Mouse (Mus musculus) cortical plate, adult 2 months (tissue): ENCODE measurements around the gene Acpp.

Experiments used
- CTCF ChIP-seq: fragments of 200-500 bp; IDR thresholded peaks from 2 replicates; pipeline ENCODE4 v1.5.1; 2011; ENCODE audit warnings: mild to moderate bottlenecking, control low read depth, low read length; ENCODE audit not compliant: insufficient read depth; ENCODE audit errors: extremely low read depth
- POLR2A ChIP-seq: fragments of 200-500 bp; IDR thresholded peaks from 2 replicates; pipeline ENCODE4 v1.6.1; 2011; ENCODE audit warnings: mild to moderate bottlenecking, low read length, control low read depth; ENCODE audit not compliant: insufficient read depth; ENCODE audit errors: extremely low read depth

GRCm38 (mm10) chr9:104281737-104282136 lies 55.8 kb downstream of the Acpp start:
- TF ChIP-seq POLR2A: no peak
- no peak for TF ChIP-seq CTCF
